Mouse (Mus musculus) liver, embryonic 14.5 days (tissue): Measurements from ENCODE around the gene Paqr7. TPM values are rescaled to one million over a fixed set of nuclear protein-coding genes. Genes with fewer than 3 reads are reported as not detected.

Experiments used
- ATAC-seq: fragments of 200-750 bp; cut with Nextera tagmentation; 2 replicates; pipeline ENCODE4 v1.8.0; 2017; ENCODE audit warnings: moderate number of reproducible peaks, mild to moderate bottlenecking, moderate library complexity; ENCODE audit not compliant: insufficient read depth
- DNase-seq, 3 experiments: peaks; one replicate each; pipeline ENCODE4 v3.0.0-alpha.2; 2012 to 2013; ENCODE audit warnings: low read depth in 3 of 3, low spot score in 3 of 3
- H3K27ac ChIP-seq: fragments of 300-500 bp; sonication (generic); 2 replicates; pipeline ENCODE4 v1.5.1; 2014; ENCODE audit warnings: moderate library complexity, mild to moderate bottlenecking, control low read depth, inconsistent platforms
- H3K27me3 ChIP-seq: fragments of 300-500 bp; sonication (generic); 2 replicates; pipeline ENCODE4 v1.6.1; 2014; ENCODE audit warnings: mild to moderate bottlenecking, low read length, moderate library complexity; ENCODE audit not compliant: control insufficient read depth, insufficient read depth
- H3K36me3 ChIP-seq: fragments of 300-500 bp; sonication (generic); replicated peaks from 2 replicates; pipeline ENCODE4 v1.6.1; 2014; ENCODE audit warnings: low read depth; ENCODE audit not compliant: control insufficient read depth, insufficient read depth
- H3K4me1 ChIP-seq, 2 experiments: fragments of 200-500 bp in 1 of 2; fragments of 300-500 bp in 1 of 2; sonication (generic) in 1 of 2; replicated peaks; 2 replicates each; pipeline ENCODE4 v1.6.1; 2012 to 2014; ENCODE audit warnings: antibody characterized with exemption in 1 of 2, inconsistent platforms in 1 of 2, low read length in 1 of 2; ENCODE audit not compliant: control insufficient read depth in 2 of 2, insufficient read depth in 2 of 2
- H3K4me2 ChIP-seq: fragments of 300-500 bp; sonication (generic); 2 replicates; pipeline ENCODE4 v1.6.1; 2014; ENCODE audit warnings: low read depth, mild to moderate bottlenecking, control low read depth, moderate library complexity
- H3K4me3 ChIP-seq, 2 experiments: fragments of 200-500 bp in 1 of 2; fragments of 300-500 bp in 1 of 2; sonication (generic) in 1 of 2; 2 replicates each; pipeline ENCODE4 v1.5.1; 2012 to 2014; ENCODE audit warnings: low read depth in 2 of 2, low read length in 2 of 2, mild to moderate bottlenecking in 2 of 2, control low read depth in 1 of 2, inconsistent platforms in 1 of 2, moderate library complexity in 1 of 2; ENCODE audit not compliant: insufficient read depth in 1 of 2
- H3K9ac ChIP-seq: fragments of 300-500 bp; sonication (generic); replicated peaks from 2 replicates; pipeline ENCODE4 v1.6.1; 2014; ENCODE audit warnings: mild to moderate bottlenecking, control low read depth, moderate library complexity
- H3K9me3 ChIP-seq: fragments of 300-500 bp; sonication (generic); 2 replicates; pipeline ENCODE4 v1.6.1; 2016; ENCODE audit warnings: low read length, mixed read lengths; ENCODE audit not compliant: control insufficient read depth
- CTCF ChIP-seq: IDR thresholded peaks from 2 replicates; pipeline ENCODE4 v1.5.1; 2016; ENCODE audit warnings: antibody characterized with exemption, low read depth, control low read depth
- EP300 ChIP-seq: IDR thresholded peaks from 2 replicates; pipeline ENCODE4 v1.6.1; 2016; ENCODE audit warnings: antibody characterized with exemption, low read depth
- whole genome bisulfite sequencing: fragments of 180-500 bp; shearing (Covaris S2); extraction: QIAGEN DNeasy Blood & Tissue Kit; methylation state at CpG from one replicate; pipeline ENCODE4 v1.1.7; 2014; ENCODE audit not compliant: insufficient replicate concordance; 5-methylcytosine and 5-hydroxymethylcytosine counted together
- polyA plus RNA-seq, 2 experiments: library from polyadenylated mRNA; depleted of rRNA in 1 of 2; stranded (reverse) in 1 of 2; unstranded in 1 of 2; fragments of >200 nt; fragmentation: Nextera tagmentation in 1 of 2; extraction: Ambion mirVana in 1 of 2; gene quantifications; 2 replicates each; pipeline versions ENCODE4 v1.2.1 to v1.2.3; 2012 to 2014

Gene Paqr7
- polyA plus RNA-seq, 2 experiments = 1.9 to 4.1 TPM

DNA sequence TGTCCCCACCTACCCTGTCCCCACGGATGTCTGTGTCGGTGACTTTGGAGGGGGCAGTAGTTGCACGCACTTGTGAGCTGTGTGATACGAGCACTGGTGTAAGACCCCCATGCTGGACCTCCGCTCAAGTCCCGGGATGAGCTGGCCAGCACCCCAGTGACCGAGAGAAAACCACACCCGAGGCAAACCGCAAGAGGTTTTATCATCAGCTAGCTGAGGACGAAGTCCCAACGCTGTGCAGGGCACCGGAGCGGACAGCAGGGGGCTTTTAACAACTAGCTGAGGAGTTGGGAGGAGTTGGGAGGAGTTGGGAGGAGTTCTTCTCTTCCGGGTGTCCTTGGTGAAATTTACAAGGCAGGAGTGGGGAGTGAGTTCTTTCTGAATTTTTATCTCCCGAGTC is 16.3 kb downstream of the Paqr7 start:
- DNase-seq (peak in 1 of 3 experiments; percentile 86), ATAC-seq (peak; percentile 42)
- Histone ChIP-seq H3K27ac (peak overlapping the region; percentile 76), H3K4me3 (peak overlapping the region; percentile 58 to 70), H3K36me3 (peaks cover 6% of the 10 kb centered on the region), H3K9ac (peak overlapping the region; percentile 52), H3K4me2 (peak overlapping the region; percentile 79), H3K27me3 (no peaks in the 10 kb centered on the region), H3K4me1 (peaks cover 46 to 57% of the 10 kb centered on the region in 2 experiments), H3K9me3 (no peaks in the 10 kb centered on the region)
- TF ChIP-seq CTCF (peak; percentile 87), EP300 (no peak)
- 4% methylated on average over 15 of the region's 15 CpGs for WGBS

DNA sequence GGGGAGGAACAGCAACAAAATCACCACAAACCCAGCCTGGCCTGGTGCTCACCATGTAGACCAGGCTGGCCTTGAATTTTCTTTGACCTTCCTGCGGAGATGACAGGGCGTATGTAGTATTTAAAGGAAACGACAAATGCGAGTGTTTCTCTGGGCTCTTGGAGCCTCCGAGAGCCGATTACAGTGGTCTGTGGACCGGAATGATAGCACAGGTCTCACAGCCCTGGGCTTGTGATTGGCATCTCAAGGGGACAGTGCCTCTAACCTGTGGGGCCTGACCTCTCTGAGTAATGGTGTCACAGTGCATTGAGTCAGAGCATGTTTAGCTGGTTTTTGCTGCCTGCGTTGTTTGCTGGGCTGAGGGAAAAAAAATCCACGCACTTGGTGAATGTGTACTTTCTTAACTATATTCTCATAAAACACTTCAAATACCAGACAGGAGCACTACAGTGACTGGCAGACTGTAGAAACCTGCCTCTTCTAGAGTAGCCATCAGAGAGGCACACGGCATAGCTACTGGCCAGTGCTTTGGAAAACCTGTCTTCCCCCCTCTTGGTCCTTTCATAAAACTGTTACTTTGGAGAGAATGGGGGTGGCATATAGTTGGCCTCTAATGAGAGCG is 17.9 kb downstream of the Paqr7 start:
- peak overlapping the region; percentile 55 for H3K27ac ChIP-seq
- TF ChIP-seq EP300 = no peak
- no peak for TF ChIP-seq CTCF
- WGBS = 56% methylated on average over 11 of the region's 11 CpGs
- peak overlapping the region; percentile 79 for H3K4me2 ChIP-seq
- H3K4me3 ChIP-seq = peak overlapping the region; percentile 28 to 70; a peak in 3 of 4 replicates
- ATAC-seq (no peak), DNase-seq (peak in 2 of 3 experiments; percentile 66 to 70)
- no peaks in the 10 kb centered on the region for H3K27me3 ChIP-seq
- no peaks in the 10 kb centered on the region for H3K9me3 ChIP-seq
- H3K9ac ChIP-seq = peak overlapping the region; percentile 56
- H3K36me3 ChIP-seq = peaks cover 7% of the 10 kb centered on the region
- H3K4me1 ChIP-seq = peaks cover 37 to 50% of the 10 kb centered on the region in 2 experiments

DNA sequence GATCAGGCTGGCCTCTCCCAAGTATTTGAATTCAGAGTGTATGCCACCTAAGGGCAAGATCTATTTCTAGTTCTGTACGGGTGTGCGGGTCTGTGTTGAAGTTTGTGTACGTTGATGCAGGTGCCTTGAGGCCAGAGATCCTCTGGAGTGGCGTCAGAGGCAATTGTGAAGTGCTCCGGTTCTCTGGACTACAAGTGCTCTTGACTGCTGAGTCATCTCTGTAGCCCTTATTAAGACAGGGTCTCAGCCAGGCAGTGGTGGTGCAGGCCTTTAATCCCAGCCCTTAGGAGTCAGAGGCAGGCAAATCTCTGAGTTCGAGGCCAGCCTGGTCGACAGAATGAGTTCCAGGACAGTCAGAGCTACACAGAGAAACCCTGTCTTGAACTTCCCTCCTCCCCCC is 19.1 kb downstream of the Paqr7 start:
- Histone ChIP-seq H3K27ac (peak overlapping the region; percentile 20), H3K9ac (peak overlapping the region; percentile 13; the same call in 1 of the 2 replicates), H3K36me3 (peaks cover 17% of the 10 kb centered on the region), H3K9me3 (no peaks in the 10 kb centered on the region), H3K27me3 (no peaks in the 10 kb centered on the region), H3K4me3 (no peak overlapping the region), H3K4me2 (peak overlapping the region; percentile 79), H3K4me1 (peaks cover 35 to 46% of the 10 kb centered on the region in 2 experiments)
- DNase-seq = no peak
- no peak for TF ChIP-seq CTCF
- no peak for TF ChIP-seq EP300
- ATAC-seq = no peak
- 53% methylated on average over 7 of the region's 7 CpGs for WGBS

DNA sequence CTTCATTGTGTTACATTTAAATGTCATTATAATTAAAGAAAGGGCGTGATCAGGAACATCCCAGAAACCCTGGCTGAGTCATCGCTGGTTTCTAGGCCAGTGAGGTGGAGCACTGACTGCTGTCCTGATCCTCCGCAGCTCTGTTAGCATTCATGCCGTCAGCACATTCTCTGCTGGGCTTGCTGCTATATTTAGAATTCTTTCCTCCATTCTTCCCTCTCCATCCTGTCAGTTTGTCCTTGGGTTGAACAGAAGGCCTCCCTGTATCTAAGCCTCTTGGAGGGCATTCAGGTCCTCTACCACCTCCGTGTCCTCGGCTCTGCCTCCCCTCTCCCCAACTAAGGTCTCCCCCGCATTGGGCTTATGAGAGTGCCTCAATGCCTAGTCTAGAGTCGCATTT is 20.5 kb downstream of the Paqr7 start:
- Histone ChIP-seq H3K9me3 (no peaks in the 10 kb centered on the region), H3K4me1 (peaks cover 35 to 44% of the 10 kb centered on the region in 2 experiments), H3K9ac (no peak overlapping the region; the same call in 1 of the 2 replicates), H3K36me3 (peaks cover 31% of the 10 kb centered on the region), H3K4me3 (no peak overlapping the region), H3K27ac (no peak overlapping the region; the same call in 1 of the 2 replicates), H3K4me2 (peak overlapping the region; percentile 20; the same call in 1 of the 2 replicates), H3K27me3 (no peaks in the 10 kb centered on the region)
- TF ChIP-seq EP300 (no peak), CTCF (no peak)
- WGBS = 60% methylated on average over 8 of the region's 8 CpGs
- DNase-seq (no peak), ATAC-seq (no peak)

DNA sequence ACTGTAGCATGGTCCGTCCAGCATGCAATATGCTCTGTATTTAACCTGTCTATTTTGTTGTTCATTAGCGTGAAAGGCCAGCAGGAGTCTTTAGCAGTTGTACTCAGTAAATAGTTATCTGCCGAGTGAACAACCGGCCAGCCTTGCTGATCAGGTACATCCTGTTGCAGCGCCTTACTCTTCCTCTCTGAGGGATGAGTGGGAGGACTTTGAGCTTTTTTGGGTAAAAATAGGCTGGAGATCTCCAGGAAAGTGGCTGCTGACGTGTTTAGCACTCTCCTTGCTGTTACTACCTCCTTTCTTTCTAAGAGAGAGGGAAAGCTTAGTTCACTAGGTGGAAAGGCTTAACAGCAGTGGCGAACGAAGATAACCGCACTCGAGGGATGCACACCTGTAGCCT is 21.2 kb downstream of the Paqr7 start:
- ATAC-seq = no peak
- Histone ChIP-seq H3K9ac (no peak overlapping the region), H3K36me3 (peaks cover 34% of the 10 kb centered on the region), H3K4me3 (no peak overlapping the region), H3K27me3 (no peaks in the 10 kb centered on the region), H3K9me3 (no peaks in the 10 kb centered on the region), H3K4me2 (no peak overlapping the region), H3K27ac (no peak overlapping the region), H3K4me1 (peaks cover 30 to 40% of the 10 kb centered on the region in 2 experiments)
- 66% methylated on average over 10 of the region's 10 CpGs for WGBS
- TF ChIP-seq EP300 = no peak
- TF ChIP-seq CTCF = no peak
- DNase-seq = no peak
